Mouse (Mus musculus): ENCODE results near the gene Ints3.

Ints3 gene

DNA sequence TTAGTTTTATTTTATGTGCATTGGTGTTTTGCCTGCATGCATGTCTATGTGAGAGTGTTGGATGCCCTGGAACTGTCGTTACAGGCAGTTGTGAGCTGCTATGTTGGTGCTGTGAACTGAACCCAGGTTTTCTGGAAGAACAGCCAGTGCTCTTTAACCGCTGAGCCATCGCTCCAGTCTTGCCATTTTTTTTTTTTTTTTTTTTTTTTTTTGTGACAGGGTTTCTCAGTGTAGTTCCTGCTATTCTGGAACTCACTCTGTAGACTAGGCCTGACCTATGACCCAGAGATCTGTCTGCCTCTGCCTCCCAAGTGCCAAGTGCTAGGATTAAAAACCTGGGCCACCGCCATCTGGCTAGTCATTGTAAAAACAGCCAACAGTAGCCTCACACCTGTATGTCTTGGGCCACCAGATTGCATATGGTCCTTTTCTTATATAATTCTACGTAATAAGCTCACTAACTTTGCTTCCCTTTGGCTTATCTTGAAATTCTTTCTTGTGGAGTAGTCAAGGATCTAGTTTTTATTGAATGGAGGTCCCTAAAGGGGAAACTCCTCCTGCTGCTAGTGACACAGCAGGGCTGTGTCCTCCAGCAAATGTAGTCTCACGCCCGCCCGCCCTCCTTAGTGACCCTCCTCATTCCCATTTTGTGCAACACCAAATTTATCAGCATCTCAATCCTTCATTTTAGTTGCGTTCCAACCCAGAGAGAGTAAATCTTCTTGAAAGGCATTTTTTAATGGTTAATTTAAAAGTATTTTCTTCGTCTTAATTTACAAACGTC, 12.2 kb upstream of the Ints3 start:
- in situ Hi-C loops (cut with MboI, MseI) = no loop called here

DNA sequence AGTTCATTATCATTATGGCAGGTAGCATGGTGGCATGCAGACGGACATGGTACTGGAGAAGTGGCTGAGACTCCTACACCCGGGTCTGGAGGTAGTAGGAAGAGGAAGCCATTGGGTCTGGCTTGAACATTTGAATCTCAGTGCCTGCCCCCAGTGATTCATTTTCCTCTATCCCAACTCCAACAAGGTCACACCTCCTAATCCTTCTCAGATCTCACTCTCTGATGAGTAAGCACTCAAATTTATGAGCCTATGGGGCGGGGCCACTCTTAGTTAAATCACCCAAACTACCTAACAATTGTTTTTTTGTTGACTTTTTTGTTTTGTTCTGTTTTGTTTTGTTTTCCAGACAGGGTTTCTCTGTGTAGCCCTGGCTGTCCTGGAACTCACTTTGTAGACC, 10.6 kb upstream of the Ints3 start:
- in situ Hi-C loops (cut with MboI, MseI) = no loop called here

DNA sequence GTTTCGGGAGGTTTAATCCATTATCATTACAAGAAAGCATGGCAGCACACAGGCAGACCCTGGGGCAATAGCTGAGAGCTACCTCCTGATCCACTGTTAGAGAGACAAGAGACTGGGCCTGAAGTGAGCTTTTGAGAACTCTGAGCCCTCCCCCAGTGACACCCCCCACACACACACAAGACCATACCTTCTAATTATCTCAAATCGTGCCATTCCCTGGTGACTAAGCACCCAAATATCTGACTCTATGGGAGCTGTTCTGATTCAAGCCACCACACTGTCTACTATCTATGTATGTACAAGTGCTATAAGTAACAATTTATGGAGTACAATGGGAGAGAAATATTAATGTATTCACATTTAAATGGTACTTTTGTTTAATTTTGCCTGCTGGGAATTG, 7.3 kb upstream of the Ints3 start:
- in situ Hi-C loops (cut with MboI, MseI) = no loop called here

DNA sequence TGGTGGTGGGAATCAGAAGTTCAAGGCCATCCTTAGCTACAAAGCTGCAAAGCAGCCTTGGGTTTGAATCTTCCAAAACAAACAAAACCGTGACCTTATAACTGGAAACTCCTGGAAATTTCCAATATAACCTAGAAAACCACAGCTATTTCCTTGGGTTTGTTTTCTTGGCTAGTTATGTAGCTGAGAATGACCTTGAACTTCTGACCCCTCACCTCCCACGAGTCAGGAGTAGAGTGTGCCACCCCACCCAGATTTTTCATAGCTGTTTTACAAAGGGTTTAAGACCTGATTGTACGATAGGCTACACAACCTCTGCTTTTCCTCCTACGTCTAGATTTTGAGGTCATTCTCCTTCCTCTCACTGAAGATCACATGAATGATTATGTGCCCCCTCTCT, 3.7 kb upstream of the Ints3 start:
- in situ Hi-C loops (cut with MboI, MseI) = no loop called here

DNA sequence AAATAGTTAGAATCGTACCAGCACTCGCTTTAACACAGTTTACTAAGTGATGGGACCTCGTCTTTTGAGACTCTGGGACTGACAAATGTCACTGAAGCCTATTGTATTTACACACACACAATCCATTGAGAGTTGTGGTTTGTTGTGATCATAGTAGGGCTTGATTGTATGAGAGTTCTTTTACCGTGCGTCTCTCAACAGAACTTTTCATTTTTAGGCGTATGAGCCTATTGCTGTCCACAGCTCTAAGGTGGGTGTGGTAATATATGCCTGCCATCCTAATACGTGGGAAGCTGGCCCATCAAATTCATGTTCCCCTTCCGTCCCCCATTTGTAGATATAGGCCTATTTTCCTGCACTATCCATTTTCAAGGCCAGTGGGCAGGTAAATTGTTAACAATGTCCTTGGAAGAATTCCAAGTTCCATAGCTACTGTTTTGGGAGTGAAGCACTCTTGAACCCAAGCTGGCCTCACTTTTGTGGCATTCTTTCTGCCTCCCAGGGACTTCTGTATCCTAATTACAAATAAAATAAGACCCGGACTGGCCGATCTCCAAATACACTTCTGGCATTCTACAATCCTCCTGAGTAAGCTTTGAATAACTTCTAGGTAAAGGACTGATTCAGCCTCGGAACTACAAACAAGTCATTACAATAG, 780 bp upstream of the Ints3 start:
- in situ Hi-C loops (cut with MboI, MseI) = no loop called here

DNA sequence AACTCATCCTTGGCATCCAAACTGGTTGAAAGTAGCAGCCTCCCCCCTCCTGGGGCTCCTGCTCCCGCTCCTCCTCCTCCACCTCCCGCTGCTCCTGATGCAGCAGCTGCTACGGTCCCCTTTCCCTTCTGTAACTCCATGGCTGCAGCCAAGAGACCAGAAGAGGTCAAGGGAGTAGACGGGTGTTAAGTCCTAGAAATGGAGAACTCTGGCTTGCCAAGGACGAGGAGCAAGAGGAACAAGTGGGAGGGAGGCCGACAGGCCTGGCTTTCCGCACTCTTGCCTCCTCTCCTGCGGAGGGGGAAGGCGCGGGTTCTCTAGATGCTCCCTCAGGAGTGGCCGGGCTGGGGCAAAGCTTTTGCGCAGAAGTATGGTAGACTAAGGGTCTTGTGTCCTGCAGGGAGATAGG, 607 bp downstream of the Ints3 start:
- in situ Hi-C loops (cut with MboI, MseI) = no loop called here

DNA sequence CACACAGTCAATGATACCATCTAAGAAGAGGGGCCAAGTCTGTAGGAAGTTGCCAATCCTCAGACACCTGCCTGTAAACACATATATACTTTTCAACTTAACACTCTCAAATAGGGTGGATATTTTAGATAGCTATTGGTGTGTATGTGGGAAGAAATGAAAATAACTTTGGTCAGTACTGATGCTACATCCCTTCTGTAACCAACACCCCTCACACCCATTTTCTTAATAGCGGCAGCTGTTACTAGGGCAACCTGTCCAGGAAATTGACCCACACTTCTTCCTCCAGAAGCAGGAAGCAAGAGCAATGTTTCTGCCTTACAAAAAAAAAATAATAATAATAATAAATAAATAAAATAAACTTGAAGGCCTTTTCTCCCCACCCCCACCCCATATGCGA, 1.1 kb downstream of the Ints3 start:
- in situ Hi-C loops (cut with MboI, MseI) = no loop called here

DNA sequence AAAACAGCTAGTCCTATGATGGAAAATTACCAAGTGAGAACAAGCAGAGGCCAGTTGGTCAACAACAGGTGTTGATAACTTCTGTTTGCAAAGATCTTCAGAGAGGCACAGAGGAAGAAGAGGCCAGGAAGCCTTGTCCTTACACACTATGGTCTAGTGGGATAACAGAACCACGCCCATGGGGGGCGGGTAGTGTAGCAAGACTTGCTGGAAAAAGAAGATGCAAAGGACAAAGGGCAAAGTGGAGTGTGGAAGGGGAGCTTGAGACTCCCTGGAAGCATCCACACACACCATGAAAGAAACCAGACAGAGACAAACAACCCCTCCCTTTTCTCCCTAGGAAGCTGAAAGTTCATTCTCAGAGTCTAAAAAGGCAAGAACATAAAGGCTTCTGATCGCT, 3.8 kb downstream of the Ints3 start:
- in situ Hi-C loops (cut with MboI, MseI) = no loop called here

DNA sequence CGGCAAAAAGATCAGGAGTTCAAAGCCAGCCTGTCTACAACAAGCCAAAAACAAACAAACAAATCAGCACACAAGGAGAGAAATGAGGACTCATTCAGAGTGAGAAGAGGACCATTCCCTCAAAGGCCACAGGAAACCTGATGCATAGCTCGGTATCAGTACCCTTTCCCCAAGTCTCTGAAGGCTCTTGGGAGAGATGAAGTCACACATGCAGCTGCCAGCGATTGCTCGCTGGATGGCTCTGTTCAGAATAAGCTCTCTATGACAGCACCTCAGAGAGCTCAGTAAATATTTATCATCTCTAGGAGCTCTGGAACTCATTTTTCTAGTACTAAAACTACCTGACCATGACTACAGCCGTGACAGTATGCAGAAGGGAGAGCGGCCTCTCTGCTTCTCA, 5.2 kb downstream of the Ints3 start:
- in situ Hi-C loops (cut with MboI, MseI) = no loop called here

DNA sequence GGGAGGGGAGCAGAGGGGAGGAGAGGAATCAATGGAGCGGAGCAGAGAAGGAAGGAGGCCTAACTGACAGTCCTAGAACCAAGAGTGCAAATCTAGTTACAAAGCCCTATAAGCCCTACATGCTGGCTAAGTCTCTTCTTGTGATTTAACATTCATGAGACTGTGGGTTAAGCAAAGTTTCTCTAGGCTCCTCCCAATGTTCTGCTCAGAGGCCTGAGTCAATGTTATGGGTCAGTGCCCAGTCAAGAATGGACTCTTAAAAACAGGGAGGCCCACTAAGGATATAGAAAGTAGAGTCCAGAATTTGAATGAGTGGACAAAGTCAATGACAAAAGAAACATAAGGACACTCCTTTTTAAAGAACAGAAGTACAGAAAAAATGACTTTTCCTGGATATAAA, 5.8 kb downstream of the Ints3 start:
- in situ Hi-C loops (cut with MboI, MseI) = no loop called here

DNA sequence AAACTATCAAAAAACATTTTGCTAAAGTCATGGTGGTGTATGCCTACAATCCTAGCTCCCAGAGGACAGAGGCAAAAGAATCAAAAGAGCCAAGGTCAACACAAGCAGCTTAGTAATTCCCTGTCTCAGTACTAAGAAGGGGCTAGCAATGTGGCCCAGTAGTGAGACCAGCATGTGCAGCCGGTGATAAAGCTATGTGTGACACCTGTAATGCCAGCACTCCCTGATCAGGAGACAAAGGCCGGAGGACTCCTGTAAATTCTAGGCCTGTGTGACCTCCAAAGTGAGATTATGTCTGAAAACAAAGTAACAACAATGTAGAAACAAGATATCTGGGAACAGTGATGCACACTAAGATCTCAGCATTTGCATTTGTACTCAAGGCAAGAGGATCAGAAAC, 7.9 kb downstream of the Ints3 start:
- in situ Hi-C loops (cut with MboI, MseI) = no loop called here

DNA sequence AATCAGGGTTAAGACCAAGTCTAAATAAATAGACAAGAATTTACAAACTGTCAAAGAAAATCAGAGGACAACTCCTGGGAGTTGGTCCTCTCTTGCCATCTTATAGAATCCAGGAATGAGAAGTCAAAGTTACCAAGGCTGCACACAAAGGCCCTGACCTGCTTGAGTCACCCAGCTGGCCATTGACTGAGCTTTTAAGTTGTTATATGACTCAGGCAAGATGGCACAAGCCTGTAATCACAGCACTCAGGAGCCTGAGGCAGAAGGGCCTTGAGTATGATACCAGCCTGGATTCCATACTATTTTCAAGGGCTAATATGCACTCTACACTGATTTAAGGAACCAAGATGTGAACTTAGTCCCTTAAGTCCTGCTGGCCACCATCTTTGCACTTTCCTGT, 9.9 kb downstream of the Ints3 start:
- in situ Hi-C loops (cut with MboI, MseI) = no loop called here

DNA sequence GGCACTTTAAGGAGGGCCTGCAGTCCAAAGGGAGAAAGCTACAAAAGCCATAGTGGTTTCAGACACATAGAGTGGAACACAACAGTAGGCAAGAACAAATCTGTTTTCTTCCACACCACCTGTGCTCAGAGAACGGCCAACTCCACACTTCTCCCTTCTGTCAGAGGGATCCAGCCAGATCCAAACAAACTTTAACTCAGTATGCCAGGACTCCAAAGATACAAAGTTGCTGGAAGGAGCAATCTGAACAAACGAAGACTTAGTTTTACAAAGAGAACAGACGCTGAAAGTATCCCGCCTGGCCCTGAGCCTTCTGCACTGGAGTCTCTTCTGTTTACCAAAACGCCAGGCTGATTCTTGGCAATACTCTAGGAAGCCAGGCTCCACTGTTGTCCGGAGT, 12.7 kb downstream of the Ints3 start:
- in situ Hi-C loops (cut with MboI, MseI) = no loop called here

DNA sequence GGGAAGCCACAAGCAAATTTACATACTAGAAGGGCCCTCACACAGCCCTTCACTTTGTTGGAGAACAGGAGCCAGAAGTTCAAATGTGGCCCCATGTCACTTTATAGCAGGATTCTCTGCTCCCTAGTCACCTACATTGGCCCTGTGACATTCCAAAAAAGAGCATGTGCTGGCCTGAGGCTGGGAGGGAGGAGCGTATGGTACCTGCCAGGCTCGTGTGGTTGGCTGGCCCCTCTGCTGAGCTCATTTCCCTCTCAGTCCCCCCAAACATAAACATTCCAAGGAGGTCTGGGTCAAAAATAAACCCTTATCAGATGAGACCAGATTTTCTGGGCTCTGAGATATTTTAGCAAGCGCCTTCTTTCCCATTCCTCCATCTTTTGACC, 20.4 kb downstream of the Ints3 start:
- in situ Hi-C loops (cut with MboI, MseI) = loop anchor here (10.0 kb wide), 1 partner anchor 52 kb away; the partner anchor contains the start of gene Npr1

DNA sequence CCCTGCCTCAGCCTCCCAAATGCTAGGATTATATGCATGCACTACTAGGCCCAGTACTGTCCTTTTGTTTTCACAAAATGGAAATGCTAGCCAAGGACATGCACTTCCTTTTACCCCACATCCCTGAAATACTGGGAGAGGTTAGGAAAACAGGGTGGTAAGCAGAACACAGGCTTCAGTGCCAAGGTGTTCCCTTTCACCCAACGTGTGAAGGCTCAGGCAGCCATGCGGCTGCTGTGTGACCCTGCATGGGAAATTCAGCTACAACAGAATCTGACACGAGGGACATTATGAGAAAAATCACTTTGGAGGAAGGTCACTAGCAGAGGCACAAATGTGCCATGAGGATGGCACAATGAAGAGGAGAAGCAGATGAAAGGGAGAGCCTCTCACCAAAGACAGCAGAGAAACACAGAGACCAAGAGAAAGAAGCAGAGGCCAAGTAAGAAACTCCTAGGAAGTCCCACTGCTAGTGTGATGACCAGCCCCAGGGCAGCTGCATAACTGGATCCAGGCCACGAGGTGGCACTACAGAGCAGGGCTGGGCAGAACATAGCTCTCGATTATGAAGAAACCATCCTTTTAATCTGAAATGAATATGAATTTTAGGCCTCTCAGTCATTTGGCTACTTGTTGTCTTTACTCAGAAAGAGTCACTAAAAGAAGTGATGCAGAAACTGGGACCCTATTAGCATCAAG, 21.0 kb downstream of the Ints3 start:
- in situ Hi-C loops (cut with MboI, MseI) = loop anchor here (10.0 kb wide), 1 partner anchor 52 kb away; the partner anchor contains the start of gene Npr1

DNA sequence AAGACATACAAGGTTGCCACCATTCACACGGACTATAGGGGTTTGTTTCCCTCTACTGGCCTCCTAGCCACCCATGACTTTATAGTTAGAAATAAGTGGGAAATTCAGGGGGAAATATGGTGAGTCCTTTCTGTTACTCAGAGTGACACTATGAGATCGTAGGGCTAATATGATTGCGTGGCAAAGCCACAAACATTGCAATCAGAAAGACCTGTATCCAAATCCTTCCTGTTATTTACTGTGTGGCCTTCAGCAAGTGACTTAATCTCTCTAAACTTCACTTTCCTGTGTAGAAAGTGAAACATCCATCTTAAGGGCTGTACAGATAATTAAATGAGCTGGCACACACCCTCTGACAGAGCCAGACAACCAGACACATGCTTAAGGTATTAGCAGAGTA, 24.7 kb downstream of the Ints3 start:
- in situ Hi-C loops (cut with MboI, MseI) = no loop called here

DNA sequence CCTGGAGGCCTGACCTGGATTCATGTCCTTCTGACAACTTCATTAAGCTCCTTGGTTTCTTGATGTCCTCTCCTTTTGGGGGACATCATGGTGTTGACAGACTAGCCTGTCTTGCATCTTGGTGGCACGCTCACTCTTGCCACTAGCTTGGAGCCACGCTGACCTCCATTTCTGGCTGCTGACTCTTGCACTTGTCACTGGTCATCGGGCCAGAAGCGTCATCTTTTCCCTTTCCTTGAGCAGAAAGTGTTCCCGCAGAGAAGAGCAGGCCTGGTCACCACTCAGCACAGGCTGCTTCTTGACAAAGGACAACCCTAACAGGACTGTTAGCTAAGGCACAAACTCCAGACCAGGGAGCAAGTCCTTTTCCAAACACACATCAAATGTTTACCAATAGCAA, 27.0 kb downstream of the Ints3 start:
- in situ Hi-C loops (cut with MboI, MseI) = no loop called here

DNA sequence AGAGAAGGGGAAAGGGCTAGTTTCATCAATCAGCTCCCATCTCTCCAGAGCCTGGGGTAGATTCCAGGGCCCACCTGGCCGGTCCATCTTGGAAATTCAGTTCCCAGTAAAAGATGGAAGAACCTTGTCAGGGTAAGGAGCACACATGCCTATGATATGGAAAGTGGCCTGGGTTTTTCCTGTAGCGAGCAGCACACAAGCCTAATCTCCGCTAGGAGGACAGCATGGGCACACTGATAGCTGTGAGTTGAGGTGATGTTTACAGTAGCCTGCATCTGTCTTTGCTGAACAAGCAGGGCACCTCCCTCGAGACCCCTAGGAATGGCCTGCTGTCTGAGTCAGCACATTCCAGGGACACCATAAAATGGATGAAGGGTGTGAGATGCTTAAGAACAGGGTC, 28.8 kb downstream of the Ints3 start:
- in situ Hi-C loops (cut with MboI, MseI) = no loop called here

DNA sequence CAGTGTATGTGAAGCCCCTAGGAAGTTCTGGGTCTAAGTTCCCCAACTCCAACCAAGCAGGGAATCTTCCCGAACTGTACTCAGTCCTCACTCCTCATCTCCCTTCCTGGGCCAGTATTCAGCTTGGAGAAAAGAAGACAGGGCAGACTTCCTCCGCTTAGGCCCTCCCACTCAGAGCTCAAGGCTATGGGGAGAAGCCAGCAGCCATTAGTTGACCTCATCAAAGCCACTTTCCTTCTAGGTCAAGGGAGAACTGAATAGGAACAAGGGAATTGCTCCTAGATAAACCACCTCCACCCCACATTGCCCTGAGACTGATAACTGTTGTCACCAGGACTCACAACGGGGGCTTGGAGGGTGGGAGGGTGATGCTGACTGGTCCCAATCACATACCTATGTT, 29.3 kb downstream of the Ints3 start:
- in situ Hi-C loops (cut with MboI, MseI) = no loop called here

DNA sequence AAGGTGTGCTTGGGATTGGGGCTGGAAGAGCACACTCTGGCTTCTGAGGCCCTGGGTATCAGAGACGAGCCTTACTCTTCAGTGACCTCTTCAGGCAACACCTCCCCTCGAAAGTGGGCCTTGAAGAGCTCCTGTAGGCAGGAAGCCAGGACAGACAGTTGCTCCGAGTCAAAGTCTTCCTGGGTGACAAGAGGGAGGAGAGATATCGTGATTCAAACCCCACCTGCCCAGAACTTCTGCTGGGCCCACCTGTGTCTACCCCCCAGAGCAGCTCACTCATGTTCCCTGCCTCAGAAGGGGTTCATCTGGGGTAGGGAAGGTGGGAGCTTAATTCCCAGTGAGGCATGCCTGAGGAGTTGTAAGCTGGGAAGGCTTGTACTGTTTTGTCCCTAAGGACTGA, 32.4 kb downstream of the Ints3 start:
- in situ Hi-C loops (cut with MboI, MseI) = no loop called here

DNA sequence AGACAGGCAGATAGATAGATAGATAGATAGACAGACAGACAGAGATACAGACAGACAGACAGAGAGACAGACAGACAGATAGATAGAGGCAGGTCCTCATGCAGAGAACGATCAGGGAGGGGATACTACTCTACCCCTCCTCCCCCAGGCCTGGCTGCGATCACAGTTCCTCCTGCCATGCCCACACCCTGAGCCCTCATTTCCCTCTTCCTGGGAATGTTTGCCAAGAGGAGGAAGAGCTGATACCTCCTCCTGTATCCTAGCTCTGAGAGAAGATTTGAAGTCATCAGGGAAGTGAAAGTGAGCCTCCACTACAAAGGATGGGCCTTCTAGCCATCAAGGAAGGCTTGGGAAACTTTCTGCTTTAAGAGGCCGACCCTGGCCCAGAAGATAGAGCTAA, 37.8 kb downstream of the Ints3 start:
- in situ Hi-C loops (cut with MboI, MseI) = no loop called here

DNA sequence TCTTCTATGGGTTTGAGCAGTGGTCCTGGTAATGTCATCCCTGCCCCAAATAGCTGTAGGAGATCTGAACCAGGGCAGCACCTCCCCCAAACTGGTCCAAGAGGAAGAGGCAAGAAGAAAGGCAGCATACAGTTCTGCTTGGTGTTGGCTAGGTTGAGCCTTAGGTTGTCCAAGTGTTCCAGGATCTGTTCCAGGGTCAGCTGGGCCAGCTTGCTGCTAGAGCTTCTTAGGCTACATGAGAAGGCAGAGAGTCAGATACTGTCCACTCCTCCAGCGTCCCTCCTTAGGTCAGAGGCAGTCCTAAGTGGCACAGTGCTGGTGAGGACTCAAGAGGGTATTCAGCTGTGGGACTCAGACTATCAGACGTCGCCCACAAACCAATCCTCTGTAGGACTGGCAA, 40.8 kb downstream of the Ints3 start:
- in situ Hi-C loops (cut with MboI, MseI) = no loop called here

DNA sequence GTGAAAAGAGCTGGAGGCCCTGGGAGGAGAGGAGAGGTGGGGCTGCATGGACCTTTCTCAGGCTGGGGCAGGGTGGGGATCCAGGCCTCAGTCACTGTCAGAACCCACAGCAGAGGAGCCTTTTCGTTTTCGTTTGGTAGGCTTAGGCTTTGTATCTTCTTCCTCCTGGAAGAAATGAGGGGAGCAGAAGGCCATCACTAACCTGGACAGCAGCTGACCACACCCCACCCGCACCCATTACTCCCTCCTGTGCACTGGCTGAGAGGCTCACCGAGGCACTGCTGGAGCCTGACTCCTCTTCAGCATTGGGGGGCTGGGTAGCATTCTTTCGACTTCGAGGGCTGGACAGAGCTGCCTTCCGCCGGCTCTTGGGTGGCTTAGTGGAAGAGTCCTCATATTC, 41.5 kb downstream of the Ints3 start:
- in situ Hi-C loops (cut with MboI, MseI) = no loop called here

All from T-helper 2 cell (primary cell).